Mouse (Mus musculus): Measurements from ENCODE around the gene Tulp2. TPM values are rescaled to one million over a fixed set of nuclear protein-coding genes. Genes with fewer than 3 reads are reported as not detected.
"Not testable (repeated sequence)": the region's sequence is repeated elsewhere in the genome, so short reads cannot be mapped to it uniquely, and the experiment has no call there.

The Tulp2 gene
- polyA plus RNA-seq, 1 experiment = not detected

- no peak for TF ChIP-seq CTCF (IDR thresholded peaks at IDR 0.05; ENCODE audit: low read depth, low read length)
- TF ChIP-seq POLR2A (IDR thresholded peaks at IDR 0.05; ENCODE audit: borderline replicate concordance, low read depth, low read length) = no peak
Measured at GRCm38 (mm10) chr7:45526474-45527120, 44.9 kb downstream of the Tulp2 start.

GRCm38 (mm10) chr7:45527169-45527568 lies 45.5 kb downstream of the Tulp2 start:
- H3K4me1 ChIP-seq (ENCODE audit: control insufficient read depth, insufficient read depth, low read length) = peaks cover 30% of the 10 kb centered on the region
- H3K4me3 ChIP-seq (ENCODE audit: insufficient read depth, low read length) = not testable (repeated sequence)
- peak overlapping the region; percentile 74; the same call in 1 of the 2 replicates for H3K27ac ChIP-seq (ENCODE audit: insufficient read depth, low read depth, low read length)

More at GRCm38 (mm10) chr7:45526474-45527120, 44.9 kb downstream of the Tulp2 start:
- peak overlapping the region; percentile 74 for H3K27ac ChIP-seq (ENCODE audit: insufficient read depth, low read depth, low read length)
- H3K4me1 ChIP-seq (ENCODE audit: control insufficient read depth, insufficient read depth, low read length) = peaks cover 31% of the 10 kb centered on the region
- peak overlapping the region; percentile 77 for H3K4me3 ChIP-seq (ENCODE audit: insufficient read depth, low read length)

- TF ChIP-seq POLR2A (IDR thresholded peaks at IDR 0.05; ENCODE audit: borderline replicate concordance, low read depth, low read length) (no peak), CTCF (IDR thresholded peaks at IDR 0.05; ENCODE audit: low read depth, low read length) (no peak)
- Histone ChIP-seq H3K4me3 (ENCODE audit: insufficient read depth, low read length) (peak overlapping the region; percentile 18; the same call in 1 of the 2 replicates), H3K4me1 (ENCODE audit: control insufficient read depth, insufficient read depth, low read length) (peaks cover 25% of the 10 kb centered on the region), H3K27ac (ENCODE audit: insufficient read depth, low read depth, low read length) (peak overlapping the region; percentile 76)
Measured at GRCm38 (mm10) chr7:45529461-45529860, 47.8 kb downstream of the Tulp2 start.

GRCm38 (mm10) chr7:45530643-45531042 lies 49.0 kb downstream of the Tulp2 start:
- Histone ChIP-seq H3K4me3 (ENCODE audit: insufficient read depth, low read length) (no peak overlapping the region), H3K4me1 (ENCODE audit: control insufficient read depth, insufficient read depth, low read length) (peaks cover 31% of the 10 kb centered on the region), H3K27ac (ENCODE audit: insufficient read depth, low read depth, low read length) (no peak overlapping the region)
- TF ChIP-seq POLR2A (IDR thresholded peaks at IDR 0.05; ENCODE audit: borderline replicate concordance, low read depth, low read length) (no peak), CTCF (IDR thresholded peaks at IDR 0.05; ENCODE audit: low read depth, low read length) (no peak)

GRCm38 (mm10) chr7:45535676-45536075 lies 54.0 kb downstream of the Tulp2 start:
- TF ChIP-seq POLR2A (IDR thresholded peaks at IDR 0.05; ENCODE audit: borderline replicate concordance, low read depth, low read length) (no peak), CTCF (IDR thresholded peaks at IDR 0.05; ENCODE audit: low read depth, low read length) (no peak)
- peaks cover 12% of the 10 kb centered on the region for H3K4me1 ChIP-seq (ENCODE audit: control insufficient read depth, insufficient read depth, low read length)
- H3K27ac ChIP-seq (ENCODE audit: insufficient read depth, low read depth, low read length) = peak overlapping the region; percentile 97
- no peak overlapping the region for H3K4me3 ChIP-seq (ENCODE audit: insufficient read depth, low read length)

GRCm38 (mm10) chr7:45537602-45538001 lies 55.9 kb downstream of the Tulp2 start:
- Histone ChIP-seq H3K4me3 (ENCODE audit: insufficient read depth, low read length) (peak overlapping the region; percentile 66), H3K4me1 (ENCODE audit: control insufficient read depth, insufficient read depth, low read length) (peaks cover 12% of the 10 kb centered on the region), H3K27ac (ENCODE audit: insufficient read depth, low read depth, low read length) (no peak overlapping the region)
- TF ChIP-seq CTCF (IDR thresholded peaks at IDR 0.05; ENCODE audit: low read depth, low read length) (no peak), POLR2A (IDR thresholded peaks at IDR 0.05; ENCODE audit: borderline replicate concordance, low read depth, low read length) (no peak)

GRCm38 (mm10) chr7:45538163-45539041 lies 56.7 kb downstream of the Tulp2 start:
- Histone ChIP-seq H3K27ac (ENCODE audit: insufficient read depth, low read depth, low read length) (peak overlapping the region; percentile 32; the same call in 1 of the 2 replicates), H3K4me3 (ENCODE audit: insufficient read depth, low read length) (peak overlapping the region; percentile 66)
- no peak for TF ChIP-seq POLR2A (IDR thresholded peaks at IDR 0.05; ENCODE audit: borderline replicate concordance, low read depth, low read length)
- TF ChIP-seq CTCF (IDR thresholded peaks at IDR 0.05; ENCODE audit: low read depth, low read length) = no peak

GRCm38 (mm10) chr7:45539095-45539494 lies 57.4 kb downstream of the Tulp2 start:
- H3K4me3 ChIP-seq (ENCODE audit: insufficient read depth, low read length) = no peak overlapping the region
- peaks cover 12% of the 10 kb centered on the region for H3K4me1 ChIP-seq (ENCODE audit: control insufficient read depth, insufficient read depth, low read length)
- TF ChIP-seq CTCF (IDR thresholded peaks at IDR 0.05; ENCODE audit: low read depth, low read length) (no peak), POLR2A (IDR thresholded peaks at IDR 0.05; ENCODE audit: borderline replicate concordance, low read depth, low read length) (no peak)

More at GRCm38 (mm10) chr7:45538163-45539041, 56.7 kb downstream of the Tulp2 start:
- H3K4me1 ChIP-seq (ENCODE audit: control insufficient read depth, insufficient read depth, low read length) = peaks cover 12% of the 10 kb centered on the region

GRCm38 (mm10) chr7:45540213-45540612 lies 58.5 kb downstream of the Tulp2 start:
- H3K27ac ChIP-seq (ENCODE audit: insufficient read depth, low read depth, low read length) = no peak overlapping the region
- no peak overlapping the region for H3K4me3 ChIP-seq (ENCODE audit: insufficient read depth, low read length)
- TF ChIP-seq CTCF (IDR thresholded peaks at IDR 0.05; ENCODE audit: low read depth, low read length) (no peak), POLR2A (IDR thresholded peaks at IDR 0.05; ENCODE audit: borderline replicate concordance, low read depth, low read length) (no peak)
- peaks cover 11% of the 10 kb centered on the region for H3K4me1 ChIP-seq (ENCODE audit: control insufficient read depth, insufficient read depth, low read length)

More at GRCm38 (mm10) chr7:45539095-45539494, 57.4 kb downstream of the Tulp2 start:
- no peak overlapping the region for H3K27ac ChIP-seq (ENCODE audit: insufficient read depth, low read depth, low read length)

- Histone ChIP-seq H3K27ac (ENCODE audit: insufficient read depth, low read depth, low read length) (no peak overlapping the region), H3K4me3 (ENCODE audit: insufficient read depth, low read length) (no peak overlapping the region), H3K4me1 (ENCODE audit: control insufficient read depth, insufficient read depth, low read length) (no peaks in the 10 kb centered on the region)
- TF ChIP-seq CTCF (IDR thresholded peaks at IDR 0.05; ENCODE audit: low read depth, low read length) = no peak
- no peak for TF ChIP-seq POLR2A (IDR thresholded peaks at IDR 0.05; ENCODE audit: borderline replicate concordance, low read depth, low read length)
Measured at GRCm38 (mm10) chr7:45544525-45544924, 62.8 kb downstream of the Tulp2 start.

All from bone marrow macrophage, adult 2 months (primary cell).